Mouse (Mus musculus) olfactory bulb, adult 2 months (tissue): ENCODE measurements around the gene Rbm7.

Experiments
- CTCF ChIP-seq: fragments of 200-500 bp; IDR thresholded peaks from 2 replicates; pipeline ENCODE4 v1.5.1; 2012; ENCODE audit warnings: low read depth, mild to moderate bottlenecking, low read length, moderate library complexity; ENCODE audit not compliant: insufficient read depth
- POLR2A ChIP-seq: fragments of 200-500 bp; IDR thresholded peaks from 2 replicates; pipeline ENCODE4 v1.6.1; 2012; ENCODE audit warnings: mild to moderate bottlenecking, low read depth, low read length, moderate library complexity; ENCODE audit not compliant: insufficient read depth

- TF ChIP-seq CTCF (no peak), POLR2A (no peak)
These were observed 31.4 kb upstream of the Rbm7 start for GRCm38 (mm10) chr9:48526520-48526919.
